Mouse (Mus musculus): ENCODE data around the gene Ptgr1.

Gene Ptgr1

GRCm38 (mm10) chr4:58986540-58987190 lies at the start of gene Ptgr1:
Gene Ptgr1 (minus strand): TSS chr4:58987119.
- DNase-seq (ENCODE audit: low spot score): peak; percentile 86

GRCm38 (mm10) chr4:59035786-59036350 lies 48.9 kb upstream of the Ptgr1 start:
- peak; percentile 12 for DNase-seq (ENCODE audit: low spot score)

GRCm38 (mm10) chr4:59034918-59035785 lies 48.2 kb upstream of the Ptgr1 start, which contains the start of gene Gng10:
Gene Gng10 (plus strand): TSS chr4:59035088.
- DNase-seq (ENCODE audit: low spot score): peak; percentile 54

- DNase-seq (ENCODE audit: low spot score): no peak
Observed at GRCm38 (mm10) chr4:59034325-59034917, 47.5 kb upstream of the Ptgr1 start.

- DNase-seq (ENCODE audit: low spot score): no peak
Observed at GRCm38 (mm10) chr4:59016922-59017321, 30.0 kb upstream of the Ptgr1 start.

DNA sequence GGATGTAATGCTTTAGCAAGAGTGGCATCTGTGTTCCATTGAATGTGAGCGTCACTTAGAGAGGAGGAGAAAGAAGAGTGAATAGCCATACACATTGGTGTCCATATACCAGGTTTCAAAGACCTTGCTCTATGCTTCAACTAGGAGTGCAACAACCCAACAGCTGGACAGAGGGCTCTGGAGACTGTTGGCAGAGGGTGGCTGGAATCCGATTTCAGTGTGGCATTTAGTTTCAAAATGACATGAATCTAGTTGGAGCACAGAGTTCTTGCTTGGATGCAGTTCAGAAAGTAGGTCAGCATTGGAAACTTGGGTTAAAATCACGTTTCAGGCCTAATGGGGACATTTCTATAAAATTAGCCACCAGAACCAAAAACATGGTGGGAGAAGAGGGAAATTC lies 28.3 kb upstream of the Ptgr1 start:
- DNase-seq (ENCODE audit: low spot score): no peak

GRCm38 (mm10) chr4:59011446-59011845 lies 24.5 kb upstream of the Ptgr1 start:
- DNase-seq (ENCODE audit: low spot score): no peak

DNA sequence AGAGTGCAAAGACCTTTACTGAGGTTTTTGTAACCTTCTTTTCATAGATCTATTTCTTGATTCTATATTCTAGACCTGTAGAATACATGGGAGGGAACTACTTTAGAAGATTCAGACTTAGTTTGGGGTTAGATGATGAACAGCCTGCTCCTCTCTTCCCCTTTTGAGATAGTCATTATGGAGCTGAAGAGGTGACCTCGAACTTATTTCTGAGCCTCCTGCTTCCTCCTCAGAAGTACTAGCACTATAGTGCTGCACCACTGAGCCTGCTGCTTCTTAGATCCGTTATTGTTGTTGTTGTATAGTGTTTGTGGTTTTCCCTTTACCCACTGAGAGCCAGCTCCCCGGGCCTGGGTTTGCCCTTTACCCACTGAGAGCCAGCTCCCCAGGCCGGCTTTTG lies 22.8 kb upstream of the Ptgr1 start:
- no peak for DNase-seq (ENCODE audit: low spot score)

- DNase-seq (ENCODE audit: low spot score): no peak
Observed at GRCm38 (mm10) chr4:59009186-59009585, 22.3 kb upstream of the Ptgr1 start.

DNA sequence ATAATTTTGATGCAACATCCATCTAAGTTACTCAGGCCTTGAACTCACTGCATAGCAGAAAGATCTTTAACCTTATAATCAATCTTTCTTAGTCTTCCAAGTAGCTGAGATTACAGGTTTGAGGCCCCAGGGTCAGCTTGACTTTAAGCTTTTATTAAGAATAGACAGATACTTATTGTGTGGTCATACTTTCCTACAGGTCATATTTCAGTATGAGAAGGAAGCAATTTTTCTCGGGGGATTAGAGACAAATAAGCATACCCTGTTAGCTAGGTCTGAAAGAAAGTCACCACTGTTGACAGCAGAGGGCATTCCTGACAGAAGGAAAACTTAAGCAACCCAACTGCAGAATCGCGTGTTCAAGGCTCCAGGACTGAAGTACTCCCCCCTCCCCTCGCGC lies 21.1 kb upstream of the Ptgr1 start:
- DNase-seq (ENCODE audit: low spot score): no peak

GRCm38 (mm10) chr4:59007016-59007415 lies 20.1 kb upstream of the Ptgr1 start:
- no peak for DNase-seq (ENCODE audit: low spot score)

GRCm38 (mm10) chr4:59006211-59006610 lies 19.3 kb upstream of the Ptgr1 start:
- no peak for DNase-seq (ENCODE audit: low spot score)

- no peak for DNase-seq (ENCODE audit: low spot score)
Observed at GRCm38 (mm10) chr4:59003806-59004200, 16.9 kb upstream of the Ptgr1 start.

- DNase-seq (ENCODE audit: low spot score): peak; percentile 87
Observed at GRCm38 (mm10) chr4:59002948-59003805, 16.3 kb upstream of the Ptgr1 start, which contains the start of gene Gm20503. Gene Gm20503 (plus strand): TSS chr4:59003210.

DNA sequence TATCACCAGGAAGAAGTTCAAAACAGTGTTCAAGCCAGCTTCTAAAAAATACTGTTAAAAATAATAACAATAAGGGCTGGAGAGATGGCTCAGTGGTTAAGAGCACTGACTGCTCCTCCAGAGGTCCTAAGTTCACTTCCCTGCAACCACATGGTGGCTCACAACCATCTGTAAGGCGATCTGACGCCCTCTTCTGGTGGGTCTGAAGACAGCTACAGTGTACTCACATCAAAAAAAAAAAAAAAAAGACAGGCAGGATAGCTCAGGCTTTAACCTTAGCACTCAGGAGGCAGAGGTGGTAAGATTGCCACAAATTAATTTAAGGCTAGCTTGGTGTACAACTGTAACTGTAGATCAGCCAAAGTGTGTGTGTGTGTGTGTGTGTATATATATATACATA lies 13.7 kb upstream of the Ptgr1 start:
- peak; percentile 55 for DNase-seq (ENCODE audit: low spot score)

DNA sequence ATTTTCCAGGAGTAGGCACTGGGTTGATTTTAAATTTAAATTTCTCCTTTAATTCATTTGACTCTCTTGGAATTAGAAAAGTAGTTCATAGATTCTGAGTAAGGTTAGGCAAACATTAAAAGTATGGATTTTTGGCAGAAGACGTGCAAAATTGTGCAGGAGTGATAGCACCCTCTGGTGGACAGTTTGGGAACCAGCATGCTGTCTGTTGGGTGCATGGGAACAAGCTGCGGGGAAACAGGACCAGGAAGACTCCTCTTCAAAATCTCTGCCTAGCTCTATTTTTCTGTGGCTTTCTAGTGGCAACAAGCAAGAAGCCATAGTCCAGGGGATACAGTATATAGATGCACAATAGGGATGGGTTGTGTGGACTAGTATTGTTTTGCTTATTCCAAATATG lies 12.8 kb upstream of the Ptgr1 start:
- DNase-seq (ENCODE audit: low spot score): peak; percentile 72

GRCm38 (mm10) chr4:58998688-58999087 lies 11.8 kb upstream of the Ptgr1 start:
- no peak for DNase-seq (ENCODE audit: low spot score)

- no peak for DNase-seq (ENCODE audit: low spot score)
Observed at GRCm38 (mm10) chr4:58997081-58997480, 10.2 kb upstream of the Ptgr1 start.

DNA sequence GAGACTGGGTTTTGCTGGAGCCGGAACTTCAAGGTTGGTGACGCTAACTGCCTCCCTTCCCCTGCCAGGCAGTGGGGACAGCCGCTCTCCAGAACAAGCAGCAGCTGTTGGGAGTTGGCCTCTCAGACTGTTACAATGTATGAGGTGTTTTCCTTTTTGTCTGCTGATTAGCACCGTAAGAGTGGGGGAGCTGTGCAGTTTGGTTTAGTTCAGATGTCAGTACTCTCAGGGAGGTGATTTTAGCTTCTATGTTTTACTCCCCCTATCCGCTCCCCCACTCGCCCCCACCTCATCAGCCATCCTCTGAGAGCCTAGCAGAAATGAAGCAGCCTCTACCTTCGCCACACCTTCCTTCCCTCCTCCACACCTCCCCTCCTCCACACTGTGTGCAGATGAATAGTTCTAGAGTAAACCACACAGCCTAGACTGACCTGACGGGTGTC lies 8.4 kb upstream of the Ptgr1 start:
- DNase-seq (ENCODE audit: low spot score): no peak

DNA sequence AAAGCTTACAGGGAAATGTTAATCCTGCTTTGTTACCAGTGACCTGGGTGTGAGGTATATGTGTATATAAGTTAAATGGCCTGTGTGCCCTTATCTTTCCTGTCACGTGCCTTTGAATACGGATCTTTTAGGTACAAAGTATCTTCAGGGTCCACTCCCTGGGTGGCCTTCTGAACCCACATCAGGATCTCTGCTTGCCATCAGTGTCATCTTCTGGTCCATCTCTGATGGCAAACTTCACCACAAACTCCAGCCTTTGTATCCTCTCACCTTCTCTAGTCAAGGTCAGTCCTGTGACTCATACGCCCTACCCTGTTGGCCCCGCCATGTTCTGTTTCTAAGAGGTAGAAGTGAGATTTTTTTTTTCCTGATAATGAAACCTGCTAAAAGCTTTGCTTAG lies 7.8 kb upstream of the Ptgr1 start, which contains the start of gene Dnajc25:
Gene Dnajc25, plus strand, starts transcription at position 301 of the 400 bp plus-strand sequence.
- DNase-seq (ENCODE audit: low spot score): no peak

DNA sequence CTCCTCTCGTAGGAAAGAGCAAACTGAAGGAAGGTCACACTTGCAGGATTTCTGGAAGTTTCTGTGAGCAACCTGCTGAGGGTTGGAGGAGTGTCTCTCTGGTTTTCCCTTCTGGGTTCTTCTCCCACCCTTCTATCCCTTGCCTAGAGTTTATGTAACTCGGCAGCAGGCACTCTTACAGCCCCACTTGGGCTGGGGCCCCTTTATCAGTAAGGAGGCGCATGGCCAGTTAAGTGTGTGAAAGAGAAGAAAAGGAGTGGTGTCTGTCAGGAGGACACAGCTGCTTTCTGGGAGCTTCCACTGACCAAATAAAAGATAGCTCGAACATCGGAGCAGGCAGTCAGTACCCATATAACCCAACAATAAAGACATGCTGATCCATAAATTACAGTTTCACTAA lies 5.3 kb upstream of the Ptgr1 start:
- DNase-seq (ENCODE audit: low spot score): no peak

All from c-Kit-positive CD71-positive TER-119-positive erythroid progenitor cells, embryonic 14.5 days (primary cell).